Mouse (Mus musculus): ENCODE measurements around the gene Nat8f6. TPM values are rescaled to one million over a fixed set of nuclear protein-coding genes. Genes with fewer than 3 reads are reported as not detected.

The Nat8f6 gene
- total RNA-seq, 2 experiments from 2014 or later: not detected

Small RNA genes lying within 50 kb of the gene (microRNA-seq; reads per million reads assigned to microRNA genes)
- gene Mir6375: 0 reads per million in 2 experiments

Other genes starting within 250 kb of the Nat8f6 start
- gene Alms1, start 233.4 kb downstream of the Nat8f6 start, total RNA-seq (2021): 1 to 10 TPM; 2.4 to 2.6 TPM
- not detected for gene Nat8f7, start 107.7 kb downstream of the Nat8f6 start, total RNA-seq (2021)
- under 1 TPM in 1 of 2 experiments, not detected in 1; 0.12 TPM for gene Nat8f3, start 55.2 kb downstream of the Nat8f6 start, total RNA-seq (2021)
- not detected for gene Nat8f5, start within 50 bp of the Nat8f6 start, total RNA-seq (2021)
- not detected for gene Nat8, start 11.1 kb upstream of the Nat8f6 start, total RNA-seq (2021)
- not detected for gene Nat8f2, start 48.2 kb upstream of the Nat8f6 start, total RNA-seq (2021)
- under 1 TPM; 0.76 to 0.79 TPM for gene Nat8f4, start 83.9 kb upstream of the Nat8f6 start, total RNA-seq (2021)
- 10 to 100 TPM; 10.2 TPM for gene Tprkb, start 90.9 kb upstream of the Nat8f6 start, total RNA-seq (2021)
- 1 to 10 TPM; 1.9 to 2.5 TPM for gene Nat8f1, start 94.7 kb upstream of the Nat8f6 start, total RNA-seq (2021)
- gene Dusp11, start 140.7 kb upstream of the Nat8f6 start, total RNA-seq (2021): 10 to 100 TPM; 63.3 to 64.3 TPM
- not detected for gene Figla, start 195.2 kb upstream of the Nat8f6 start, total RNA-seq (2021)
- gene Add2, start 207.7 kb upstream of the Nat8f6 start, total RNA-seq (2021): 1 to 10 TPM in 1 of 2 experiments, under 1 TPM in 1; 0.68 to 1.0 TPM